Mouse (Mus musculus) cerebellum, adult 2 months (tissue): ENCODE measurements around the gene H2-Oa.

ENCODE experiments used
- CTCF ChIP-seq: fragments of 200-500 bp; IDR thresholded peaks from 2 replicates; pipeline ENCODE4 v1.5.1; 2011; ENCODE audit warnings: low read depth, mild to moderate bottlenecking, control low read depth, low read length, moderate library complexity, borderline replicate concordance; ENCODE audit not compliant: insufficient read depth
- POLR2A ChIP-seq: fragments of 200-500 bp; IDR thresholded peaks from 2 replicates; pipeline ENCODE4 v1.6.1; 2011; ENCODE audit warnings: low read length, control low read depth, borderline replicate concordance; ENCODE audit not compliant: insufficient read depth

DNA sequence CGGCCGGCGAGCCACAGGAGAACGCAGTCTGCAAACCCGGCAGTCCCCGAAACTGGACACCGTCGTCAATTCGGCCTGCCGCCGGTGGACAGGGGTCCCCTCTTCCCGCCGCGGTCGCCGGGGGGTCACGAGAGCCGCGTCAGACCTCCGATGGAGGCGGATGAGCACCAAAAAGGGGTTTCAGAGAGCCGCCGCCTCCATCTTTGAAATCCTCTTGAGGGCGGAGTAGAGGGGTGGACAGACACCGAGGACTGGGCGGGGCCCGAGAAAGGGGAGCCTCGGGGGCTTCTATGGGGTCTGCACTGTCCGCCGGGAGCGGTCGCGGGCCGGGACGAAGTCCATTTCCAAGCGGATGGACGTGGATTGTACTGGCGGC, 26.7 kb downstream of the H2-Oa start:
- TF ChIP-seq CTCF = no peak
- no peak for TF ChIP-seq POLR2A
